Mouse (Mus musculus): ENCODE results near the gene Gm49368. TPM values are rescaled to one million over a fixed set of nuclear protein-coding genes. Genes with fewer than 3 reads are reported as not detected.

Gm49368 gene
- polyA plus RNA-seq, 1 experiment from 2014 or later, result not detected

GRCm38 (mm10) chr7:128105246-128105645 is 42.8 kb downstream of the Gm49368 start:
- ATAC-seq (ENCODE audit: insufficient read depth, low FRiP score, low TSS enrichment), result no peak
- Histone ChIP-seq H3K9me3 (ENCODE audit: control insufficient read depth, low read length) (no peaks in the 10 kb centered on the region), H3K27me3 (ENCODE audit: control insufficient read depth, insufficient read depth, low read length) (no peaks in the 10 kb centered on the region), H3K9ac (ENCODE audit: low read length) (no peak overlapping the region), H3K4me3 (ENCODE audit: low read depth, low read length) (no peak overlapping the region), H3K36me3 (ENCODE audit: control insufficient read depth, insufficient read depth, low read length) (no peaks in the 10 kb centered on the region), H3K4me2 (ENCODE audit: low read depth) (no peak overlapping the region), H3K27ac (ENCODE audit: low read depth, low read length) (no peak overlapping the region), H3K4me1 (ENCODE audit: control insufficient read depth, insufficient read depth, low read length) (no peaks in the 10 kb centered on the region)
- WGBS, result 78% methylated on average over 4 of the region's 4 CpGs
- no peak for DNase-seq (ENCODE audit: low spot score)

- H3K9me3 ChIP-seq (ENCODE audit: control insufficient read depth, low read length), result no peaks in the 10 kb centered on the region
- DNase-seq (ENCODE audit: low spot score) (no peak), ATAC-seq (ENCODE audit: insufficient read depth, low FRiP score, low TSS enrichment) (no peak)
- H3K4me3 ChIP-seq (ENCODE audit: low read depth, low read length), result no peak overlapping the region
- H3K36me3 ChIP-seq (ENCODE audit: control insufficient read depth, insufficient read depth, low read length), result no peaks in the 10 kb centered on the region
- H3K27ac ChIP-seq (ENCODE audit: low read depth, low read length), result no peak overlapping the region
- 87% methylated on average over 7 of the region's 7 CpGs for WGBS
- H3K4me1 ChIP-seq (ENCODE audit: control insufficient read depth, insufficient read depth, low read length), result no peaks in the 10 kb centered on the region
- no peak overlapping the region for H3K4me2 ChIP-seq (ENCODE audit: low read depth)
- H3K27me3 ChIP-seq (ENCODE audit: control insufficient read depth, insufficient read depth, low read length), result no peaks in the 10 kb centered on the region
- no peak overlapping the region for H3K9ac ChIP-seq (ENCODE audit: low read length)
Observed at GRCm38 (mm10) chr7:128107462-128107861, 45.0 kb downstream of the Gm49368 start.

- Histone ChIP-seq H3K36me3 (ENCODE audit: control insufficient read depth, insufficient read depth, low read length) (no peaks in the 10 kb centered on the region), H3K27me3 (ENCODE audit: control insufficient read depth, insufficient read depth, low read length) (no peaks in the 10 kb centered on the region), H3K27ac (ENCODE audit: low read depth, low read length) (no peak overlapping the region), H3K9ac (ENCODE audit: low read length) (no peak overlapping the region), H3K4me2 (ENCODE audit: low read depth) (no peak overlapping the region), H3K4me1 (ENCODE audit: control insufficient read depth, insufficient read depth, low read length) (no peaks in the 10 kb centered on the region), H3K9me3 (ENCODE audit: control insufficient read depth, low read length) (no peaks in the 10 kb centered on the region), H3K4me3 (ENCODE audit: low read depth, low read length) (no peak overlapping the region)
- 78% methylated on average over 2 of the region's 2 CpGs for WGBS
- no peak for DNase-seq (ENCODE audit: low spot score)
- ATAC-seq (ENCODE audit: insufficient read depth, low FRiP score, low TSS enrichment), result no peak
Observed at GRCm38 (mm10) chr7:128110314-128110713, 47.8 kb downstream of the Gm49368 start.

GRCm38 (mm10) chr7:128112131-128112530 is 49.6 kb downstream of the Gm49368 start:
- Histone ChIP-seq H3K4me2 (ENCODE audit: low read depth) (no peak overlapping the region), H3K27ac (ENCODE audit: low read depth, low read length) (no peak overlapping the region), H3K4me3 (ENCODE audit: low read depth, low read length) (no peak overlapping the region), H3K9ac (ENCODE audit: low read length) (no peak overlapping the region), H3K4me1 (ENCODE audit: control insufficient read depth, insufficient read depth, low read length) (no peaks in the 10 kb centered on the region), H3K27me3 (ENCODE audit: control insufficient read depth, insufficient read depth, low read length) (no peaks in the 10 kb centered on the region), H3K36me3 (ENCODE audit: control insufficient read depth, insufficient read depth, low read length) (no peaks in the 10 kb centered on the region), H3K9me3 (ENCODE audit: control insufficient read depth, low read length) (no peaks in the 10 kb centered on the region)
- 92% methylated on average over 11 of the region's 11 CpGs for WGBS
- no peak for ATAC-seq (ENCODE audit: insufficient read depth, low FRiP score, low TSS enrichment)
- DNase-seq (ENCODE audit: low spot score), result no peak

GRCm38 (mm10) chr7:128114371-128115105 is 52.1 kb downstream of the Gm49368 start:
- H3K4me2 ChIP-seq (ENCODE audit: low read depth), result no peak overlapping the region
- DNase-seq (ENCODE audit: low spot score), result no peak
- 92% methylated on average over 11 of the region's 11 CpGs for WGBS

GRCm38 (mm10) chr7:128115211-128115958 is 52.9 kb downstream of the Gm49368 start:
- 84% methylated on average over 5 of the region's 5 CpGs for WGBS
- DNase-seq (ENCODE audit: low spot score) (no peak), ATAC-seq (ENCODE audit: insufficient read depth, low FRiP score, low TSS enrichment) (no peak)
- Histone ChIP-seq H3K36me3 (ENCODE audit: control insufficient read depth, insufficient read depth, low read length) (no peaks in the 10 kb centered on the region), H3K4me3 (ENCODE audit: low read depth, low read length) (no peak overlapping the region), H3K27ac (ENCODE audit: low read depth, low read length) (no peak overlapping the region), H3K27me3 (ENCODE audit: control insufficient read depth, insufficient read depth, low read length) (no peaks in the 10 kb centered on the region), H3K9me3 (ENCODE audit: control insufficient read depth, low read length) (no peaks in the 10 kb centered on the region), H3K9ac (ENCODE audit: low read length) (no peak overlapping the region), H3K4me1 (ENCODE audit: control insufficient read depth, insufficient read depth, low read length) (no peaks in the 10 kb centered on the region), H3K4me2 (ENCODE audit: low read depth) (no peak overlapping the region)

More at GRCm38 (mm10) chr7:128114371-128115105, 52.1 kb downstream of the Gm49368 start:
- no peak overlapping the region for H3K27ac ChIP-seq (ENCODE audit: low read depth, low read length)
- H3K36me3 ChIP-seq (ENCODE audit: control insufficient read depth, insufficient read depth, low read length), result no peaks in the 10 kb centered on the region
- no peak overlapping the region for H3K9ac ChIP-seq (ENCODE audit: low read length)
- H3K4me3 ChIP-seq (ENCODE audit: low read depth, low read length), result no peak overlapping the region
- no peaks in the 10 kb centered on the region for H3K4me1 ChIP-seq (ENCODE audit: control insufficient read depth, insufficient read depth, low read length)
- H3K9me3 ChIP-seq (ENCODE audit: control insufficient read depth, low read length), result no peaks in the 10 kb centered on the region
- ATAC-seq (ENCODE audit: insufficient read depth, low FRiP score, low TSS enrichment), result no peak
- H3K27me3 ChIP-seq (ENCODE audit: control insufficient read depth, insufficient read depth, low read length), result no peaks in the 10 kb centered on the region

GRCm38 (mm10) chr7:128116396-128116795 is 53.9 kb downstream of the Gm49368 start:
- Histone ChIP-seq H3K4me2 (ENCODE audit: low read depth) (no peak overlapping the region), H3K27me3 (ENCODE audit: control insufficient read depth, insufficient read depth, low read length) (no peaks in the 10 kb centered on the region), H3K9me3 (ENCODE audit: control insufficient read depth, low read length) (no peaks in the 10 kb centered on the region), H3K27ac (ENCODE audit: low read depth, low read length) (no peak overlapping the region), H3K9ac (ENCODE audit: low read length) (no peak overlapping the region), H3K4me3 (ENCODE audit: low read depth, low read length) (no peak overlapping the region), H3K4me1 (ENCODE audit: control insufficient read depth, insufficient read depth, low read length) (no peaks in the 10 kb centered on the region), H3K36me3 (ENCODE audit: control insufficient read depth, insufficient read depth, low read length) (no peaks in the 10 kb centered on the region)
- 94% methylated on average over 5 of the region's 5 CpGs for WGBS
- no peak for ATAC-seq (ENCODE audit: insufficient read depth, low FRiP score, low TSS enrichment)
- no peak for DNase-seq (ENCODE audit: low spot score)

GRCm38 (mm10) chr7:128119726-128120490 is 57.4 kb downstream of the Gm49368 start:
- H3K27me3 ChIP-seq (ENCODE audit: control insufficient read depth, insufficient read depth, low read length), result no peaks in the 10 kb centered on the region
- H3K4me1 ChIP-seq (ENCODE audit: control insufficient read depth, insufficient read depth, low read length), result no peaks in the 10 kb centered on the region
- no peak overlapping the region for H3K27ac ChIP-seq (ENCODE audit: low read depth, low read length)
- H3K36me3 ChIP-seq (ENCODE audit: control insufficient read depth, insufficient read depth, low read length), result no peaks in the 10 kb centered on the region
- no peak overlapping the region for H3K4me2 ChIP-seq (ENCODE audit: low read depth)
- no peak overlapping the region for H3K9ac ChIP-seq (ENCODE audit: low read length)
- 86% methylated on average over 6 of the region's 6 CpGs for WGBS
- no peak for DNase-seq (ENCODE audit: low spot score)
- ATAC-seq (ENCODE audit: insufficient read depth, low FRiP score, low TSS enrichment), result no peak
- no peak overlapping the region for H3K4me3 ChIP-seq (ENCODE audit: low read depth, low read length)
- H3K9me3 ChIP-seq (ENCODE audit: control insufficient read depth, low read length), result no peaks in the 10 kb centered on the region
